Mouse (Mus musculus) thymus, postnatal 14 days (tissue): ENCODE data around the gene Eif2s2.
"Not testable (repeated sequence)": the region's sequence is repeated elsewhere in the genome, so short reads cannot be mapped to it uniquely, and the experiment has no call there.

Source experiments
- DNase-seq: peaks from one replicate; pipeline ENCODE4 v3.0.0; 2021

Eif2s2 gene

GRCm38 (mm10) chr2:154892201-154893044, at the start of gene Eif2s2:
TSS of gene Eif2s2 (minus strand) at chr2:154892935.
- DNase-seq = peak; percentile 96

- DNase-seq = no peak
Measured at GRCm38 (mm10) chr2:154941952-154942351, 49.2 kb upstream of the Eif2s2 start.

- DNase-seq = no peak
Measured at GRCm38 (mm10) chr2:154937547-154938390, 45.0 kb upstream of the Eif2s2 start.

GRCm38 (mm10) chr2:154936536-154937155, 43.9 kb upstream of the Eif2s2 start:
- no peak for DNase-seq

GRCm38 (mm10) chr2:154936106-154936505, 43.4 kb upstream of the Eif2s2 start:
- no peak for DNase-seq

- DNase-seq = peak; percentile 17
Measured at GRCm38 (mm10) chr2:154933884-154934283, 41.1 kb upstream of the Eif2s2 start.

GRCm38 (mm10) chr2:154928298-154928697, 35.6 kb upstream of the Eif2s2 start:
- DNase-seq = no peak

GRCm38 (mm10) chr2:154926843-154927242, 34.1 kb upstream of the Eif2s2 start:
- DNase-seq = no peak

- DNase-seq = no peak
Measured at GRCm38 (mm10) chr2:154925411-154926031, 32.8 kb upstream of the Eif2s2 start.

GRCm38 (mm10) chr2:154922134-154922533, 29.4 kb upstream of the Eif2s2 start:
- not testable (repeated sequence) for DNase-seq

- DNase-seq = no peak
Measured at GRCm38 (mm10) chr2:154920896-154921295, 28.2 kb upstream of the Eif2s2 start.

GRCm38 (mm10) chr2:154917866-154918641, 25.3 kb upstream of the Eif2s2 start:
- DNase-seq = no peak

GRCm38 (mm10) chr2:154916547-154916946, 23.8 kb upstream of the Eif2s2 start:
- DNase-seq = peak; percentile 43

GRCm38 (mm10) chr2:154915922-154916541, 23.3 kb upstream of the Eif2s2 start:
- DNase-seq = no peak

- DNase-seq = peak; percentile 8
Measured at GRCm38 (mm10) chr2:154909789-154910188, 17.1 kb upstream of the Eif2s2 start.

GRCm38 (mm10) chr2:154908223-154908622, 15.5 kb upstream of the Eif2s2 start:
- DNase-seq = not testable (repeated sequence)

GRCm38 (mm10) chr2:154905796-154906195, 13.1 kb upstream of the Eif2s2 start:
- DNase-seq = no peak

- no peak for DNase-seq
Measured at GRCm38 (mm10) chr2:154902111-154902510, 9.4 kb upstream of the Eif2s2 start.

GRCm38 (mm10) chr2:154899412-154899811, 6.7 kb upstream of the Eif2s2 start:
- DNase-seq = not testable (repeated sequence)

- DNase-seq = not testable (repeated sequence)
Measured at GRCm38 (mm10) chr2:154899004-154899403, 6.3 kb upstream of the Eif2s2 start.

GRCm38 (mm10) chr2:154893548-154893947, 813 bp upstream of the Eif2s2 start:
- no peak for DNase-seq

GRCm38 (mm10) chr2:154893045-154893385, 280 bp upstream of the Eif2s2 start:
- no peak for DNase-seq
